Mouse (Mus musculus) cerebellum, adult 18-20 months (tissue): ENCODE results near the gene Trim50.
"Not testable (repeated sequence)": the region's sequence is repeated elsewhere in the genome, so short reads cannot be mapped to it uniquely, and the experiment has no call there.

Experiments used
- DNase-seq, 2 experiments: peaks; one replicate each; pipeline ENCODE4 v3.0.0; 2021

Trim50 gene

GRCm38 (mm10) chr5:135352995-135353394 lies at the start of gene Trim50:
Trim50 (plus strand) TSS chr5:135353295.
- DNase-seq = no peak

GRCm38 (mm10) chr5:135306321-135306965 lies 46.7 kb upstream of the Trim50 start:
- DNase-seq = no peak

- no peak for DNase-seq
Measured at GRCm38 (mm10) chr5:135316177-135316576, 36.9 kb upstream of the Trim50 start.

- no peak for DNase-seq
Measured at GRCm38 (mm10) chr5:135319856-135320255, 33.2 kb upstream of the Trim50 start.

GRCm38 (mm10) chr5:135322197-135322596 lies 30.9 kb upstream of the Trim50 start:
- no peak for DNase-seq

GRCm38 (mm10) chr5:135326121-135326659 lies 26.9 kb upstream of the Trim50 start:
- DNase-seq = no peak

- no peak for DNase-seq
Measured at GRCm38 (mm10) chr5:135329471-135329870, 23.6 kb upstream of the Trim50 start.

- DNase-seq = no peak
Measured at GRCm38 (mm10) chr5:135330201-135330600, 22.9 kb upstream of the Trim50 start.

GRCm38 (mm10) chr5:135331161-135331560 lies 21.9 kb upstream of the Trim50 start:
- no peak for DNase-seq

GRCm38 (mm10) chr5:135337575-135337974 lies 15.5 kb upstream of the Trim50 start:
- no peak for DNase-seq

- no peak for DNase-seq
Measured at GRCm38 (mm10) chr5:135345989-135346388, 7.1 kb upstream of the Trim50 start.

- DNase-seq = no peak
Measured at GRCm38 (mm10) chr5:135346430-135346829, 6.7 kb upstream of the Trim50 start.

GRCm38 (mm10) chr5:135347511-135348011 lies 5.5 kb upstream of the Trim50 start:
- no peak for DNase-seq

- DNase-seq = no peak
Measured at GRCm38 (mm10) chr5:135349862-135350261, 3.2 kb upstream of the Trim50 start, which contains the start of gene Fkbp6. Fkbp6 (minus strand) TSS chr5:135350044.

GRCm38 (mm10) chr5:135351606-135352005 lies 1.5 kb upstream of the Trim50 start:
- no peak for DNase-seq

GRCm38 (mm10) chr5:135353564-135353963 lies 469 bp downstream of the Trim50 start:
- no peak for DNase-seq

GRCm38 (mm10) chr5:135356090-135356489 lies 3.0 kb downstream of the Trim50 start:
- no peak for DNase-seq

- DNase-seq = no peak
Measured at GRCm38 (mm10) chr5:135357556-135357955, 4.5 kb downstream of the Trim50 start.

- DNase-seq = no peak
Measured at GRCm38 (mm10) chr5:135359772-135360171, 6.7 kb downstream of the Trim50 start.

GRCm38 (mm10) chr5:135362572-135362971 lies 9.5 kb downstream of the Trim50 start:
- no peak for DNase-seq

GRCm38 (mm10) chr5:135363540-135363939 lies 10.4 kb downstream of the Trim50 start:
- no peak for DNase-seq

GRCm38 (mm10) chr5:135367841-135368240 lies 14.7 kb downstream of the Trim50 start:
- DNase-seq = peak in 1 of 2 experiments; percentile 38

GRCm38 (mm10) chr5:135368312-135368711 lies 15.2 kb downstream of the Trim50 start:
- DNase-seq = no peak

- not testable (repeated sequence) for DNase-seq
Measured at GRCm38 (mm10) chr5:135369196-135369595, 16.1 kb downstream of the Trim50 start.
